25 mouse cellular contexts compared by ENCODE assay signal in genomic region chr7:102770921-102771320, GRCm38 (mm10). TPM values are rescaled to one million over a fixed set of nuclear protein-coding genes. Genes with fewer than 3 reads are reported as not detected.
"Had no signal": no experiment of that assay in that cellular context is flagged by ENCODE, and none has a peak within 500 bp of the region (broad histone marks: within the 10 kb centered on the region; RNA-seq: fewer than 3 reads in every experiment).

Gene Olfr561 (plus strand): TSS chr7:102771221.

- H3K4me1 ChIP-seq: neural tube, embryonic 13.5 days; neural tube, embryonic 15.5 days; stomach, embryonic 15.5 days had no signal

- H3K4me2 ChIP-seq: neural tube, embryonic 13.5 days; neural tube, embryonic 15.5 days; stomach, embryonic 15.5 days had no signal

- H3K4me3 ChIP-seq: neural tube, embryonic 13.5 days; neural tube, embryonic 15.5 days; stomach, embryonic 15.5 days had no signal

- H3K9ac ChIP-seq: neural tube, embryonic 13.5 days; neural tube, embryonic 15.5 days; stomach, embryonic 15.5 days had no signal

- H3K27ac ChIP-seq: neural tube, embryonic 13.5 days; neural tube, embryonic 15.5 days; stomach, embryonic 15.5 days; stomach, postnatal 0 days had no signal

- H3K9me3 ChIP-seq: neural tube, embryonic 13.5 days; neural tube, embryonic 15.5 days; stomach, embryonic 15.5 days had no signal

- H3K27me3 ChIP-seq: neural tube, embryonic 13.5 days; neural tube, embryonic 15.5 days; stomach, embryonic 15.5 days had no signal

- H3K36me3 ChIP-seq: neural tube, embryonic 13.5 days; neural tube, embryonic 15.5 days; stomach, embryonic 15.5 days had no signal

- DNase-seq: retina, postnatal 1 day; right cerebral cortex, adult 18-20 months; right cerebral cortex, postnatal 14 days; right cerebral cortex, postnatal 25 days; right cerebral cortex, postnatal 4 days; spleen, adult 18-20 months; thymus, adult 18-20 months; thymus, adult 2 months; thymus, postnatal 14 days; thymus, postnatal 25 days; thymus, postnatal 36 days; thymus, postnatal 4 days had no signal

RNA-seq across cellular contexts. Expression of gene Olfr561, which starts in this region (rescaled TPM):
- total RNA-seq: neutrophil, adult 5-6 weeks had no signal
- polyA plus RNA-seq: neural tube, embryonic 14.5 days; neural tube, embryonic 15.5 days; small intestine, adult 2 months; spleen, adult 2 months; stomach, embryonic 14.5 days; stomach, embryonic 15.5 days; stomach, embryonic 16.5 days; stomach, postnatal 0 days; testis, adult 2 months; thymus, adult 2 months; thymus, postnatal 0 days; urinary bladder, adult 2 months had no signal
